Mouse (Mus musculus): ENCODE results near the gene Snd1. TPM values are rescaled to one million over a fixed set of nuclear protein-coding genes. Genes with fewer than 3 reads are reported as not detected.

Snd1 gene
- polyA plus RNA-seq (2015; fragmentation: Nextera tagmentation; extraction: Ambion mirVana) = 121 and 128 TPM in 2 replicates

- WGBS = 80% methylated on average over 5 of the region's 5 CpGs
Observed at GRCm38 (mm10) chr6:28474839-28475238, at the start of gene Snd1. Gene Snd1 (plus strand): TSS chr6:28475139.

GRCm38 (mm10) chr6:28427096-28427839 lies 47.7 kb upstream of the Snd1 start, which contains the start of gene Fscn3:
Gene Fscn3 (plus strand): TSS chr6:28427789.
- no peak within 1 kb of the TSS for H3K9ac ChIP-seq (ENCODE audit: low read length)
- no peaks in the 10 kb centered on the region for H3K9me3 ChIP-seq (ENCODE audit: control insufficient read depth, low read length)
- no peak for ATAC-seq (ENCODE audit: low read depth)
- H3K4me3 ChIP-seq (ENCODE audit: low read length) = no peak within 1 kb of the TSS
- no peaks in the 10 kb centered on the region for H3K27me3 ChIP-seq (ENCODE audit: control insufficient read depth, insufficient read depth, low read depth, low read length)
- peaks cover 5% of the 10 kb centered on the region; the same call in 1 of the 2 replicates for H3K36me3 ChIP-seq (ENCODE audit: control insufficient read depth, insufficient read depth, low read length)
- 75% methylated on average over 3 of the region's 3 CpGs for WGBS
- peaks cover 10% of the 10 kb centered on the region for H3K4me1 ChIP-seq (replicated peaks; ENCODE audit: control insufficient read depth, insufficient read depth, low read length)
- H3K27ac ChIP-seq (ENCODE audit: low read length) = no peak within 1 kb of the TSS
- H3K4me2 ChIP-seq (ENCODE audit: low read depth, low read length) = no peak within 1 kb of the TSS

More at GRCm38 (mm10) chr6:28474839-28475238, at the start of gene Snd1:
- H3K4me3 ChIP-seq (ENCODE audit: low read length) = no peak within 1 kb of the TSS
- no peaks in the 10 kb centered on the region for H3K36me3 ChIP-seq (ENCODE audit: control insufficient read depth, insufficient read depth, low read length)
- ATAC-seq (ENCODE audit: low read depth) = no peak
- H3K27ac ChIP-seq (ENCODE audit: low read length) = no peak within 1 kb of the TSS
- H3K9ac ChIP-seq (ENCODE audit: low read length) = no peak within 1 kb of the TSS
- H3K27me3 ChIP-seq (ENCODE audit: control insufficient read depth, insufficient read depth, low read depth, low read length) = no peaks in the 10 kb centered on the region
- H3K9me3 ChIP-seq (ENCODE audit: control insufficient read depth, low read length) = no peaks in the 10 kb centered on the region
- peaks cover 7% of the 10 kb centered on the region for H3K4me1 ChIP-seq (replicated peaks; ENCODE audit: control insufficient read depth, insufficient read depth, low read length)
- no peak within 1 kb of the TSS for H3K4me2 ChIP-seq (ENCODE audit: low read depth, low read length)

GRCm38 (mm10) chr6:28428290-28428689 lies 46.6 kb upstream of the Snd1 start, which contains the start of gene Gcc1:
Gene Gcc1 (minus strand): TSS chr6:28428390.
- Histone ChIP-seq H3K27me3 (ENCODE audit: control insufficient read depth, insufficient read depth, low read depth, low read length) (no peaks in the 10 kb centered on the region), H3K4me1 (replicated peaks; ENCODE audit: control insufficient read depth, insufficient read depth, low read length) (peaks cover 10% of the 10 kb centered on the region), H3K9me3 (ENCODE audit: control insufficient read depth, low read length) (no peaks in the 10 kb centered on the region), H3K4me2 (ENCODE audit: low read depth, low read length) (no peak within 1 kb of the TSS), H3K36me3 (ENCODE audit: control insufficient read depth, insufficient read depth, low read length) (peaks cover 5% of the 10 kb centered on the region; the same call in 1 of the 2 replicates), H3K4me3 (ENCODE audit: low read length) (no peak within 1 kb of the TSS), H3K9ac (ENCODE audit: low read length) (no peak within 1 kb of the TSS), H3K27ac (ENCODE audit: low read length) (no peak within 1 kb of the TSS)
- 90% methylated on average over 3 of the region's 3 CpGs for WGBS
- no peak for ATAC-seq (ENCODE audit: low read depth)

GRCm38 (mm10) chr6:28429870-28430269 lies 45.1 kb upstream of the Snd1 start:
- ATAC-seq (ENCODE audit: low read depth) = no peak
- WGBS = 81% methylated on average over 11 of the region's 11 CpGs
- Histone ChIP-seq H3K9me3 (ENCODE audit: control insufficient read depth, low read length) (no peaks in the 10 kb centered on the region), H3K27me3 (ENCODE audit: control insufficient read depth, insufficient read depth, low read depth, low read length) (no peaks in the 10 kb centered on the region), H3K9ac (ENCODE audit: low read length) (no peak overlapping the region), H3K4me3 (ENCODE audit: low read length) (no peak overlapping the region), H3K4me2 (ENCODE audit: low read depth, low read length) (no peak overlapping the region), H3K4me1 (replicated peaks; ENCODE audit: control insufficient read depth, insufficient read depth, low read length) (peaks cover 3% of the 10 kb centered on the region; the same call in 1 of the 2 replicates), H3K27ac (ENCODE audit: low read length) (no peak overlapping the region), H3K36me3 (ENCODE audit: control insufficient read depth, insufficient read depth, low read length) (peaks cover 5% of the 10 kb centered on the region; the same call in 1 of the 2 replicates)

GRCm38 (mm10) chr6:28430795-28431537 lies 44.0 kb upstream of the Snd1 start:
- Histone ChIP-seq H3K4me3 (ENCODE audit: low read length) (no peak overlapping the region), H3K27me3 (ENCODE audit: control insufficient read depth, insufficient read depth, low read depth, low read length) (no peaks in the 10 kb centered on the region), H3K4me1 (replicated peaks; ENCODE audit: control insufficient read depth, insufficient read depth, low read length) (no peaks in the 10 kb centered on the region), H3K36me3 (ENCODE audit: control insufficient read depth, insufficient read depth, low read length) (peaks cover 2% of the 10 kb centered on the region; the same call in 1 of the 2 replicates), H3K4me2 (ENCODE audit: low read depth, low read length) (no peak overlapping the region), H3K9ac (ENCODE audit: low read length) (no peak overlapping the region), H3K9me3 (ENCODE audit: control insufficient read depth, low read length) (no peaks in the 10 kb centered on the region), H3K27ac (ENCODE audit: low read length) (no peak overlapping the region)
- peak; percentile 71 for ATAC-seq (ENCODE audit: low read depth)
- WGBS = 65% methylated on average over 10 of the region's 10 CpGs

- ATAC-seq (ENCODE audit: low read depth) = no peak
- WGBS = 57% methylated on average over 6 of the region's 6 CpGs
Observed at GRCm38 (mm10) chr6:28431538-28431855, 43.4 kb upstream of the Snd1 start.

GRCm38 (mm10) chr6:28447937-28448336 lies 27.0 kb upstream of the Snd1 start:
- Histone ChIP-seq H3K9me3 (ENCODE audit: control insufficient read depth, low read length) (no peaks in the 10 kb centered on the region), H3K36me3 (ENCODE audit: control insufficient read depth, insufficient read depth, low read length) (no peaks in the 10 kb centered on the region), H3K9ac (ENCODE audit: low read length) (no peak overlapping the region), H3K4me2 (ENCODE audit: low read depth, low read length) (no peak overlapping the region), H3K4me3 (ENCODE audit: low read length) (no peak overlapping the region), H3K27ac (ENCODE audit: low read length) (no peak overlapping the region), H3K27me3 (ENCODE audit: control insufficient read depth, insufficient read depth, low read depth, low read length) (peaks cover 23% of the 10 kb centered on the region), H3K4me1 (replicated peaks; ENCODE audit: control insufficient read depth, insufficient read depth, low read length) (no peaks in the 10 kb centered on the region)
- ATAC-seq (ENCODE audit: low read depth) = no peak
- 78% methylated on average over 7 of the region's 7 CpGs for WGBS

More at GRCm38 (mm10) chr6:28431538-28431855, 43.4 kb upstream of the Snd1 start:
- Histone ChIP-seq H3K27ac (ENCODE audit: low read length) (no peak overlapping the region), H3K4me2 (ENCODE audit: low read depth, low read length) (no peak overlapping the region), H3K4me1 (replicated peaks; ENCODE audit: control insufficient read depth, insufficient read depth, low read length) (no peaks in the 10 kb centered on the region), H3K27me3 (ENCODE audit: control insufficient read depth, insufficient read depth, low read depth, low read length) (no peaks in the 10 kb centered on the region), H3K4me3 (ENCODE audit: low read length) (no peak overlapping the region), H3K9ac (ENCODE audit: low read length) (no peak overlapping the region), H3K9me3 (ENCODE audit: control insufficient read depth, low read length) (no peaks in the 10 kb centered on the region), H3K36me3 (ENCODE audit: control insufficient read depth, insufficient read depth, low read length) (no peaks in the 10 kb centered on the region)

GRCm38 (mm10) chr6:28449253-28449652 lies 25.7 kb upstream of the Snd1 start, which contains the start of gene Pax4:
Gene Pax4 (minus strand): TSS chr6:28449353.
- 80% methylated on average over 2 of the region's 2 CpGs for WGBS

GRCm38 (mm10) chr6:28450481-28450880 lies 24.5 kb upstream of the Snd1 start:
- Histone ChIP-seq H3K4me2 (ENCODE audit: low read depth, low read length) (no peak overlapping the region), H3K27me3 (ENCODE audit: control insufficient read depth, insufficient read depth, low read depth, low read length) (peaks cover 23% of the 10 kb centered on the region)
- 16% methylated on average over 5 of the region's 5 CpGs for WGBS

More at GRCm38 (mm10) chr6:28449253-28449652, 25.7 kb upstream of the Snd1 start, which contains the start of gene Pax4:
- no peak within 1 kb of the TSS for H3K27ac ChIP-seq (ENCODE audit: low read length)
- no peaks in the 10 kb centered on the region for H3K4me1 ChIP-seq (replicated peaks; ENCODE audit: control insufficient read depth, insufficient read depth, low read length)
- H3K9me3 ChIP-seq (ENCODE audit: control insufficient read depth, low read length) = no peaks in the 10 kb centered on the region
- no peak for ATAC-seq (ENCODE audit: low read depth)
- H3K4me3 ChIP-seq (ENCODE audit: low read length) = no peak within 1 kb of the TSS
- peaks cover 23% of the 10 kb centered on the region for H3K27me3 ChIP-seq (ENCODE audit: control insufficient read depth, insufficient read depth, low read depth, low read length)
- no peak within 1 kb of the TSS for H3K4me2 ChIP-seq (ENCODE audit: low read depth, low read length)
- no peaks in the 10 kb centered on the region for H3K36me3 ChIP-seq (ENCODE audit: control insufficient read depth, insufficient read depth, low read length)
- no peak within 1 kb of the TSS for H3K9ac ChIP-seq (ENCODE audit: low read length)

More at GRCm38 (mm10) chr6:28450481-28450880, 24.5 kb upstream of the Snd1 start:
- no peaks in the 10 kb centered on the region for H3K4me1 ChIP-seq (replicated peaks; ENCODE audit: control insufficient read depth, insufficient read depth, low read length)
- H3K27ac ChIP-seq (ENCODE audit: low read length) = no peak overlapping the region
- no peak overlapping the region for H3K9ac ChIP-seq (ENCODE audit: low read length)
- H3K36me3 ChIP-seq (ENCODE audit: control insufficient read depth, insufficient read depth, low read length) = no peaks in the 10 kb centered on the region
- no peak for ATAC-seq (ENCODE audit: low read depth)
- no peak overlapping the region for H3K4me3 ChIP-seq (ENCODE audit: low read length)
- H3K9me3 ChIP-seq (ENCODE audit: control insufficient read depth, low read length) = no peaks in the 10 kb centered on the region
